Mouse (Mus musculus): ENCODE measurements around the gene Rassf8. TPM values are rescaled to one million over a fixed set of nuclear protein-coding genes. Genes with fewer than 3 reads are reported as not detected.

Gene Rassf8
- total and polyA plus RNA-seq, 2 experiments from 2014 or later: 2.8 to 10.6 TPM

DNA sequence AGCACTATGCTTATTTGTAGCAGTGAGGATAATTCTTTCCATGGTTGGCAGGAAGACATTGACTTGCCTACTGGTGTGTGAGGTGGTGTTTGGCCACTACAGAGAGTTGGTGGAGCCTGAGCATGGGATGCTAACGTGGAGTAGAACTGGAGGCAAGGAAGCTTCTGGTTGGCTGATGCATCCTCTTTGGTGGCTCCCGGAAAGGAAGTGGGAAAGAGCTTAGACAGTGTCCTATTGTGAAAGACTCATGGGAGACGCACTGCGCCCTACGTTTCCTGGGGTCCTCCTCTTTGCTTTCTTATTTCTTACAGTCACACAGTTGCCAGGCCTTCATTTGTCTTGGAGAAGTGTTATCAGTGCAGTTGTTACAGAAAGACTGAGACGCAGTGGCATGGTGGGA lies 20.4 kb downstream of the Rassf8 start:
- 0 out of 2 replicates have a peak, but pooled peaks cover 7% of the 10 kb centered on the region for H3K4me1 ChIP-seq (ENCODE audit: insufficient read depth)
- no peaks in the 10 kb centered on the region for H3K36me3 ChIP-seq (ENCODE audit: insufficient read depth)
- no peak overlapping the region for H3K4me3 ChIP-seq (ENCODE audit: low read depth, low read length)
- H3K4me2 ChIP-seq (ENCODE audit: low read depth): no peak overlapping the region
- no peak for TF ChIP-seq CTCF (IDR thresholded peaks at IDR 0.05; ENCODE audit: low read depth)
- no peak for ATAC-seq
- H3K27me3 ChIP-seq (ENCODE audit: insufficient read depth, low read length): no peaks in the 10 kb centered on the region
- WGBS: 88% methylated on average over 6 of the region's 6 CpGs
- no peak overlapping the region for H3K9ac ChIP-seq
- no peak for DNase-seq
- H3K9me3 ChIP-seq (ENCODE audit: low read length): no peaks in the 10 kb centered on the region
- H3K27ac ChIP-seq (ENCODE audit: low read depth, low read length): no peak overlapping the region

GRCm38 (mm10) chr6:145767637-145768036 lies 21.1 kb downstream of the Rassf8 start:
- 79% methylated on average over 5 of the region's 5 CpGs for WGBS
- TF ChIP-seq CTCF (IDR thresholded peaks at IDR 0.05; ENCODE audit: low read depth): no peak

GRCm38 (mm10) chr6:145768671-145769292 lies 22.2 kb downstream of the Rassf8 start:
- TF ChIP-seq CTCF (IDR thresholded peaks at IDR 0.05; ENCODE audit: low read depth): no peak
- Histone ChIP-seq H3K9ac (no peak overlapping the region), H3K27ac (ENCODE audit: low read depth, low read length) (no peak overlapping the region), H3K4me1 (ENCODE audit: insufficient read depth) (0 out of 2 replicates have a peak, but pooled peaks cover 3% of the 10 kb centered on the region), H3K9me3 (ENCODE audit: low read length) (no peaks in the 10 kb centered on the region), H3K4me3 (ENCODE audit: low read depth, low read length) (no peak overlapping the region), H3K27me3 (ENCODE audit: insufficient read depth, low read length) (no peaks in the 10 kb centered on the region), H3K36me3 (ENCODE audit: insufficient read depth) (no peaks in the 10 kb centered on the region), H3K4me2 (ENCODE audit: low read depth) (no peak overlapping the region)
- 39% methylated on average over 10 of the region's 10 CpGs for WGBS
- DNase-seq: no peak
- ATAC-seq: peak; percentile 50; the same call in 1 of the 2 replicates

More at GRCm38 (mm10) chr6:145767637-145768036, 21.1 kb downstream of the Rassf8 start:
- DNase-seq (no peak), ATAC-seq (no peak)
- H3K27me3 ChIP-seq (ENCODE audit: insufficient read depth, low read length): no peaks in the 10 kb centered on the region
- 0 out of 2 replicates have a peak, but pooled peaks cover 7% of the 10 kb centered on the region for H3K4me1 ChIP-seq (ENCODE audit: insufficient read depth)
- H3K9ac ChIP-seq: no peak overlapping the region
- no peaks in the 10 kb centered on the region for H3K36me3 ChIP-seq (ENCODE audit: insufficient read depth)
- no peak overlapping the region for H3K27ac ChIP-seq (ENCODE audit: low read depth, low read length)
- H3K4me3 ChIP-seq (ENCODE audit: low read depth, low read length): no peak overlapping the region
- H3K9me3 ChIP-seq (ENCODE audit: low read length): no peaks in the 10 kb centered on the region
- H3K4me2 ChIP-seq (ENCODE audit: low read depth): no peak overlapping the region

DNA sequence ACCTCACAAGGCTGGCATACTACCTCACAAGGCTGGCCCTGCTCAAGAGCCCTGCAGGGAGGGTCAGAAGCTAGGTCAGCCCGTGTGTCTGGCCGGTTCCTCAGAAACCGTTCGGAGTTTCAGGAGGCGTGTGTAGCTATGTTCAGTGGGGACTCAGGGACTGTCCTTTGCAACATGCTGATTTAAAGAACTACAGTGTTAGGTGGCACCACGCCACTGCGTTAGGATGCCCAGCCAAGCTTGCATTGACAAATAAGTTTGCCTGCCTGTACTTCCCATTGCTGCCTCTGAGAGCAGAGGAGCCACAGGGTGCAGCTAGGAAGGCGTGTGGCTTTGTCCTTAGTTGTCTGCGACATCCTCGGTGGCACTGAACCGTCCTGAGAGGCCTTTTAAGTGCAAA lies 23.3 kb downstream of the Rassf8 start:
- peak; percentile 33; the same call in 1 of the 2 replicates for TF ChIP-seq CTCF (IDR thresholded peaks at IDR 0.05; ENCODE audit: low read depth)
- no peak overlapping the region for H3K4me2 ChIP-seq (ENCODE audit: low read depth)
- DNase-seq (peak; percentile 57), ATAC-seq (peak; percentile 56; the same call in 1 of the 2 replicates)
- H3K4me3 ChIP-seq (ENCODE audit: low read depth, low read length): no peak overlapping the region
- H3K27me3 ChIP-seq (ENCODE audit: insufficient read depth, low read length): no peaks in the 10 kb centered on the region
- H3K9ac ChIP-seq: no peak overlapping the region
- H3K4me1 ChIP-seq (ENCODE audit: insufficient read depth): 0 out of 2 replicates have a peak, but pooled peaks cover 3% of the 10 kb centered on the region
- H3K36me3 ChIP-seq (ENCODE audit: insufficient read depth): no peaks in the 10 kb centered on the region
- WGBS: 60% methylated on average over 11 of the region's 11 CpGs
- no peak overlapping the region for H3K27ac ChIP-seq (ENCODE audit: low read depth, low read length)
- H3K9me3 ChIP-seq (ENCODE audit: low read length): no peaks in the 10 kb centered on the region

GRCm38 (mm10) chr6:145770272-145771000 lies 23.9 kb downstream of the Rassf8 start:
- no peak overlapping the region for H3K4me3 ChIP-seq (ENCODE audit: low read depth, low read length)
- 0 out of 2 replicates have a peak, but pooled peaks cover 3% of the 10 kb centered on the region for H3K4me1 ChIP-seq (ENCODE audit: insufficient read depth)
- TF ChIP-seq CTCF (IDR thresholded peaks at IDR 0.05; ENCODE audit: low read depth): no peak
- DNase-seq (no peak), ATAC-seq (no peak)
- no peak overlapping the region for H3K9ac ChIP-seq
- H3K36me3 ChIP-seq (ENCODE audit: insufficient read depth): no peaks in the 10 kb centered on the region
- no peak overlapping the region for H3K4me2 ChIP-seq (ENCODE audit: low read depth)
- H3K27ac ChIP-seq (ENCODE audit: low read depth, low read length): no peak overlapping the region
- H3K27me3 ChIP-seq (ENCODE audit: insufficient read depth, low read length): no peaks in the 10 kb centered on the region
- no peaks in the 10 kb centered on the region for H3K9me3 ChIP-seq (ENCODE audit: low read length)
- 50% methylated on average over 18 of the region's 18 CpGs for WGBS

DNA sequence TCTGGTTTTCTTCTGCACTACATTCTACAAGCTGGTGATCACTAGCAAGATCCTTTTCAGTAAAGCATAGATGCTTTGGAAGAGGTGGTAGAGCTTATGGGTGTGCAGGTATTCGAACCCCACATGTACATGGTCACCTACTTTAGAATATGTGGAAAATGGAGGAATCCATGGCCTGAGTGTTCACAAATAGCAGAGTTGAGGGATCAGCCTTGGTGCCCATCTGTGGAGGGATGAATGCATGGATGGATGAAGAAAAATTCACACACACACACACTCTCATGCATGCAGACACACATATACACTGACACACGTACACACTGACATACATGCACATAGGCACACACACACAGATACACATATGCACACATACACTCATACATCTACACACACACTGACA lies 27.9 kb downstream of the Rassf8 start:
- no peak overlapping the region for H3K27ac ChIP-seq (ENCODE audit: low read depth, low read length)
- H3K27me3 ChIP-seq (ENCODE audit: insufficient read depth, low read length): no peaks in the 10 kb centered on the region
- H3K4me1 ChIP-seq (ENCODE audit: insufficient read depth): no peaks in the 10 kb centered on the region
- ATAC-seq: no peak
- no peak overlapping the region for H3K9ac ChIP-seq
- no peak overlapping the region for H3K4me2 ChIP-seq (ENCODE audit: low read depth)
- WGBS: 95% methylated on average over 2 of the region's 2 CpGs
- H3K9me3 ChIP-seq (ENCODE audit: low read length): no peaks in the 10 kb centered on the region
- TF ChIP-seq CTCF (IDR thresholded peaks at IDR 0.05; ENCODE audit: low read depth): no peak
- no peak for DNase-seq
- H3K4me3 ChIP-seq (ENCODE audit: low read depth, low read length): no peak overlapping the region
- H3K36me3 ChIP-seq (ENCODE audit: insufficient read depth): no peaks in the 10 kb centered on the region

GRCm38 (mm10) chr6:145776241-145776640 lies 29.7 kb downstream of the Rassf8 start:
- 87% methylated on average over 4 of the region's 4 CpGs for WGBS

More at GRCm38 (mm10) chr6:145776241-145776640, 29.7 kb downstream of the Rassf8 start:
- Histone ChIP-seq H3K36me3 (ENCODE audit: insufficient read depth) (no peaks in the 10 kb centered on the region), H3K9me3 (ENCODE audit: low read length) (no peaks in the 10 kb centered on the region), H3K9ac (no peak overlapping the region), H3K27ac (ENCODE audit: low read depth, low read length) (no peak overlapping the region), H3K27me3 (ENCODE audit: insufficient read depth, low read length) (no peaks in the 10 kb centered on the region), H3K4me3 (ENCODE audit: low read depth, low read length) (no peak overlapping the region), H3K4me2 (ENCODE audit: low read depth) (no peak overlapping the region), H3K4me1 (ENCODE audit: insufficient read depth) (no peaks in the 10 kb centered on the region)
- TF ChIP-seq CTCF (IDR thresholded peaks at IDR 0.05; ENCODE audit: low read depth): no peak
- no peak for DNase-seq
- ATAC-seq: no peak

Data from forebrain, postnatal 0 days (tissue).